Mouse (Mus musculus) small intestine, adult 2 months (tissue): Measurements from ENCODE around the gene Iba57. TPM values are rescaled to one million over a fixed set of nuclear protein-coding genes. Genes with fewer than 3 reads are reported as not detected.

ENCODE experiments used
- H3K27ac ChIP-seq: fragments of 200-500 bp; 2 replicates; pipeline ENCODE4 v1.5.1; 2012; ENCODE audit warnings: low read depth, low read length, control low read depth, inconsistent platforms; ENCODE audit not compliant: insufficient read depth
- H3K27me3 ChIP-seq: fragments of 200-500 bp; 2 replicates; pipeline ENCODE4 v1.6.1; 2012; ENCODE audit warnings: mild to moderate bottlenecking, moderate library complexity, low read length, inconsistent platforms; ENCODE audit not compliant: control insufficient read depth, insufficient read depth
- H3K36me3 ChIP-seq: fragments of 200-500 bp; 2 replicates; pipeline ENCODE4 v1.6.1; 2012; ENCODE audit warnings: mild to moderate bottlenecking, low read length, control low read depth, inconsistent platforms; ENCODE audit not compliant: control insufficient read depth, insufficient read depth
- H3K4me1 ChIP-seq: fragments of 200-500 bp; 2 replicates; pipeline ENCODE4 v1.6.1; 2012; ENCODE audit warnings: low read length, inconsistent platforms, mixed read lengths; ENCODE audit not compliant: control insufficient read depth, insufficient read depth, insufficient read length
- H3K4me3 ChIP-seq: fragments of 200-500 bp; 2 replicates; pipeline ENCODE4 v1.5.1; 2012; ENCODE audit warnings: low read depth, mild to moderate bottlenecking, control low read depth, inconsistent platforms, low read length, moderate library complexity
- CTCF ChIP-seq: fragments of 200-500 bp; IDR thresholded peaks from 2 replicates; pipeline ENCODE4 v1.5.1; 2012; ENCODE audit warnings: low read depth, mild to moderate bottlenecking, control low read depth, inconsistent platforms, low read length, moderate library complexity, mixed read lengths; ENCODE audit not compliant: insufficient replicate concordance, insufficient read length; ENCODE audit errors: extremely low read depth
- POLR2A ChIP-seq: fragments of 200-500 bp; IDR thresholded peaks from 2 replicates; pipeline ENCODE4 v1.6.1; 2012; ENCODE audit warnings: low read depth, mild to moderate bottlenecking, control low read depth, inconsistent platforms, low read length, moderate library complexity
- WGBS: fragments of 180-500 bp; shearing (Covaris S2); methylation state at CpG from one replicate; pipeline ENCODE4 v1.1.7; 2018; 5-methylcytosine and 5-hydroxymethylcytosine counted together
- polyA plus RNA-seq: library from polyadenylated mRNA; depleted of rRNA; stranded (reverse); fragments of >200 nt; gene quantifications from 2 replicates; pipeline ENCODE4 v1.2.3, GENCODE M21; 2012

Gene Iba57
- polyA plus RNA-seq, 1 experiment: 8.0 TPM

DNA sequence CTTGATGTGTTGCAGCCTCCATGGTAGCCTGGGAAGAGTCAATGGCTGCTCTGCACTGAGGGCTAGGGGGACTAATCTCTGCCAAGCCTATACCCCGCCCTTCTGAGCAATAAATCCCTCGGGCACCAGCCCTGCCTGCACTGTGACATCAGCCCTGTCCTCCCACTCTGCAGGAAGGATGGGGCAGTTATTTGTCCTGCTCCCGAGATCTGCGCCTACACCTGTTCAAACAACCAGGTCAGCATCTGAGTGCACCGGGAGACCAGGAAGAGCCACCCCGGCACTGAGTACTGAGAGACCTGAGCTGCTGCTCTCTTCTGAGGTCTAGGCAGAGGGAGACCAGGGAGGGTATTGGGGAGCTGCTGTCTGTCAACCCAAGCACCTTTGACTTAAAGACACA, 24.2 kb upstream of the Iba57 start:
- H3K4me1 ChIP-seq: peaks cover 37% of the 10 kb centered on the region
- H3K27me3 ChIP-seq: no peaks in the 10 kb centered on the region
- 29% methylated on average over 6 of the region's 6 CpGs for WGBS
- peak; percentile 16; the same call in 1 of the 2 replicates for TF ChIP-seq POLR2A
- no peak for TF ChIP-seq CTCF
- H3K4me3 ChIP-seq: peak overlapping the region; percentile 38
- H3K36me3 ChIP-seq: peaks cover 20% of the 10 kb centered on the region
- H3K27ac ChIP-seq: peak overlapping the region; percentile 84

- H3K27ac ChIP-seq: no peak overlapping the region
- TF ChIP-seq CTCF: no peak
- TF ChIP-seq POLR2A: no peak
- peaks cover 37% of the 10 kb centered on the region for H3K4me1 ChIP-seq
- no peaks in the 10 kb centered on the region for H3K27me3 ChIP-seq
- H3K36me3 ChIP-seq: peaks cover 20% of the 10 kb centered on the region
- WGBS: 93% methylated on average over 5 of the region's 5 CpGs
- no peak overlapping the region for H3K4me3 ChIP-seq
These were observed 22.0 kb upstream of the Iba57 start for GRCm38 (mm10) chr11:59185490-59185889.

DNA sequence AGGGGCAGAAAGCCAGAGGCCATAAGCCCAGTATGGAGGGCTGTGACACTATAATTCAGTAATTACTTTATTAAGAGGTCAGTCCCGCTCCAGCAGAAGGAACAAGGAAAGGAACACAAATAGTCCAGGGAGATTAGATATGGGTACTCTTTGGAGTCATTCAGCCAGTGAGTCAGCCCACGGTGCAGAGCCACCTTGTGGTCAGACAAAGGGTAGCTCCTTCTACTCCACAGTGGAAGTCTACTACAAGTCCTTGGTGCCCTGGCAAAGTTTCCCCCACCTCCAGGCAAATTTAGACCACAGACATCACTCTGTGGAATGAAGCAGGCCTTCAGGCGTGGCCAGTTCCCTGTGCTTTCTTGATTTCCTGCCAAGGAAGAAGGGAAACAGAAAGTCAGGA, 20.3 kb upstream of the Iba57 start:
- H3K36me3 ChIP-seq: peaks cover 20% of the 10 kb centered on the region
- H3K4me1 ChIP-seq: peaks cover 35% of the 10 kb centered on the region
- H3K27ac ChIP-seq: peak overlapping the region; percentile 88
- TF ChIP-seq CTCF (peak; percentile 79; the same call in 1 of the 2 replicates), POLR2A (no peak)
- WGBS: 12% methylated on average over 3 of the region's 3 CpGs
- no peaks in the 10 kb centered on the region for H3K27me3 ChIP-seq
- peak overlapping the region; percentile 5; the same call in 1 of the 2 replicates for H3K4me3 ChIP-seq

- peak within 1 kb of the TSS; percentile 88 for H3K27ac ChIP-seq
These were observed 19.4 kb upstream of the Iba57 start, which contains the start of gene Gjc2 for GRCm38 (mm10) chr11:59182864-59183331. Gene Gjc2, minus strand, starts transcription at chr11:59183213.

DNA sequence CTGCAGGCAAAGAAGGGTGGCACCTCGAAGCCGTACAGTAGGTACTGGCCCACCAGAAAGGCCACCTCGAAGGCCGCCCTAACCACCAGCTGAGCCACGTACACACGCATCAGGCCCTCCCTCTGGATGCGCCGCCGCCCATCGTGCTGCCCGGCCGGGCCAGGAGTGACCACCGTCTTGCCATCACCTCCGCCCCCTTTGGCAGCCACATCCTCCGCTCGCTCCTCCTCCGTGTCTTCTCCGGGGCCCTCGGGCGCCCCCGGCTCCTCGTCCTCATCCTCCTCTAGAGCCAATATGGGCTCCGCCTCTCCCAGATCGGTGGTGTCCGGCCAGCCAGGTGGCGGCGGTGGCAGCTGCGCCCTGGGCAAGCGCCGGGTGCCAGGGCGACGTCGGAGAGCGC, 13.4 kb upstream of the Iba57 start:
- Histone ChIP-seq H3K4me3 (0 out of 2 replicates have a peak overlapping the region, but pooled peaks have one; percentile 9), H3K36me3 (no peaks in the 10 kb centered on the region), H3K4me1 (0 out of 2 replicates have a peak, but pooled peaks cover 3% of the 10 kb centered on the region), H3K27me3 (peaks cover 19% of the 10 kb centered on the region), H3K27ac (no peak overlapping the region)
- TF ChIP-seq POLR2A (no peak), CTCF (no peak)
- WGBS: 15% methylated on average over 34 of the region's 34 CpGs

More at GRCm38 (mm10) chr11:59182864-59183331, 19.4 kb upstream of the Iba57 start, which contains the start of gene Gjc2:
- peak within 1 kb of the TSS; percentile 29 for H3K4me3 ChIP-seq
- H3K36me3 ChIP-seq: peaks cover 20% of the 10 kb centered on the region
- H3K27me3 ChIP-seq: no peaks in the 10 kb centered on the region
- TF ChIP-seq POLR2A (no peak), CTCF (no peak)
- 21% methylated on average over 3 of the region's 3 CpGs for WGBS
- H3K4me1 ChIP-seq: peaks cover 32% of the 10 kb centered on the region

DNA sequence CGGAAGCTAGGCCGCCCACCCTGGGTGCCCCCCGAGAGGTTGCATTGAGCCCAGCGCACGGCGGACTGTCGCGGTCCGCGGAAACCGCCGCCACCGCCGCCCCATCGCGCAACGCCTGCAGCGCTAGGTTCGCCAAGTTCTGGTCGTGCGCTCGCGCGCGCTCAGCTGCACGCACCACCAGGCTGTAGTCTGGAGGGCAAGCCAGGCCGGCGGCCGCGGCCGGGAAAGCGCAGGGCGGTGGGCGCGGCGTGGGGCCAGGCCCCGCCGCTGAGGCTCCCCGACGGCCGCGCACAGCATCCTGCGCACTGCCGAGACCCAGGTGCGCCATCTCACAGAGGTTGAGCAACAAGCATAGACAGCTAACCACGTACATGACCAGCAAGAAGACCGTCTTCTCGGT, 12.9 kb upstream of the Iba57 start:
- no peaks in the 10 kb centered on the region for H3K36me3 ChIP-seq
- 0 out of 2 replicates have a peak, but pooled peaks cover 3% of the 10 kb centered on the region for H3K4me1 ChIP-seq
- peaks cover 19% of the 10 kb centered on the region for H3K27me3 ChIP-seq
- 0 out of 2 replicates have a peak overlapping the region, but pooled peaks have one; percentile 9 for H3K4me3 ChIP-seq
- TF ChIP-seq POLR2A (no peak), CTCF (no peak)
- 6% methylated on average over 48 of the region's 48 CpGs for WGBS
- H3K27ac ChIP-seq: no peak overlapping the region

DNA sequence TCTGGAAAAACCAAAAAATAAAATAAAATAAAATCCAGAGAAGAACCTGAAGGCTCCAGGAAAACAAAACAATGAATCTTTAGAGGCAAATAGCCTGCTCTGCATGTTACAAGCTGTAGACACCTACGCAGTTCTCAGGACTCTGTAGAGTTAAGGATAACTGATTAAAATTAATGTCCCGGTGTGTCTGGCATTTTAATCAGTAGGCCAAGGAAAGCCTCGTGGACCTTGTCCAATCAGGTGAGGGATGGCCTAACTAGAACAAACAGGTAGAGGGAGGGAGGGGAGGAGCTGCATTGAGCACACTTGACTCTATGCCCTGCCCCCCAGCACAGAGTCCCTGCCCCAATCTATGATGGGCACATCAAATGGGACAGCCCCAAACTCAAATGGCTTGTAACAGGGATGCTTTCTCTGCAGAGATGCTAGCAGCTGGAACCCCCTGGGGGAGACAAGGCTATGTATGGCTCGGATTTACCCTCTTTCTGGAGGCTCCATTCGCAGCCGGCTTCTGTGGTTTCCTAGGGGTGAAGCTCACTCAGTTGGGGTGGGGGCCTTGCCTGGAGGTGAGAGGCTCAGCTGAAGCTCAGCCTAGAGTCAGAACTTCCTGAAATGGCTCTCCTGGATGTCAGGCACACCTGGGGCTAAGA, 10.8 kb upstream of the Iba57 start:
- no peak overlapping the region for H3K4me3 ChIP-seq
- peaks cover 19% of the 10 kb centered on the region for H3K27me3 ChIP-seq
- TF ChIP-seq POLR2A (no peak), CTCF (no peak)
- 0 out of 2 replicates have a peak, but pooled peaks cover 3% of the 10 kb centered on the region for H3K4me1 ChIP-seq
- WGBS: 63% methylated on average over 6 of the region's 6 CpGs
- no peaks in the 10 kb centered on the region for H3K36me3 ChIP-seq
- no peak overlapping the region for H3K27ac ChIP-seq
